Mouse (Mus musculus) cortical plate, adult 2 months (tissue): ENCODE results near the gene R3hcc1l.

Source experiments
- CTCF ChIP-seq: fragments of 200-500 bp; IDR thresholded peaks from 2 replicates; pipeline ENCODE4 v1.5.1; 2011; ENCODE audit warnings: mild to moderate bottlenecking, control low read depth, low read length; ENCODE audit not compliant: insufficient read depth; ENCODE audit errors: extremely low read depth
- POLR2A ChIP-seq: fragments of 200-500 bp; IDR thresholded peaks from 2 replicates; pipeline ENCODE4 v1.6.1; 2011; ENCODE audit warnings: mild to moderate bottlenecking, low read length, control low read depth; ENCODE audit not compliant: insufficient read depth; ENCODE audit errors: extremely low read depth

- TF ChIP-seq POLR2A (no peak), CTCF (no peak)
These were observed 45.7 kb upstream of the R3hcc1l start for GRCm38 (mm10) chr19:42472831-42473230.
